Mouse (Mus musculus) monocyte, adult 2 months (primary cell): Measurements from ENCODE around the gene Ablim1.

ENCODE experiments used
- DNase-seq, 2 experiments: peaks; one replicate each; pipeline ENCODE4 v3.0.0; 2022; ENCODE audit warnings: low spot score in 2 of 2, low read depth in 1 of 2

The Ablim1 gene

DNA sequence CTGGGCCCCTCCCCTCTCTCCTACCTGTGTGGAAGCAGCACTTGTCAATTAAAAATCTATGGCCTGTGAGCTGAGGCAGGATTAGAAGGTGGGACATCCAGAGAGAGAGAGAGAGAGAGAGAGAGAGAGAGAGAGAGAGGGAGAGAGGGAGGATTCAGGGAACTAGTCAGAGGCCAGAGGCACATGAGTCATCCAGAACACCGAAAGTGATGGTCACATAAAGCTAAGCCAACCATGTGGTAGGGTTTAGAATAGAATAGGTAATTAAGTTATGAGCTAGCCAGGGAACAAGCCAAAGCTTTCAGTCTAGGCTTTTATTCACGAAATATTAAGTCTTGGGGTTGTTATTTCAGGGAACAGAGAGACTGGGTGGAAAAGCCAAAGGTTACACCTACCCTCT lies 10.1 kb downstream of the Ablim1 start:
- no peak for DNase-seq

DNA sequence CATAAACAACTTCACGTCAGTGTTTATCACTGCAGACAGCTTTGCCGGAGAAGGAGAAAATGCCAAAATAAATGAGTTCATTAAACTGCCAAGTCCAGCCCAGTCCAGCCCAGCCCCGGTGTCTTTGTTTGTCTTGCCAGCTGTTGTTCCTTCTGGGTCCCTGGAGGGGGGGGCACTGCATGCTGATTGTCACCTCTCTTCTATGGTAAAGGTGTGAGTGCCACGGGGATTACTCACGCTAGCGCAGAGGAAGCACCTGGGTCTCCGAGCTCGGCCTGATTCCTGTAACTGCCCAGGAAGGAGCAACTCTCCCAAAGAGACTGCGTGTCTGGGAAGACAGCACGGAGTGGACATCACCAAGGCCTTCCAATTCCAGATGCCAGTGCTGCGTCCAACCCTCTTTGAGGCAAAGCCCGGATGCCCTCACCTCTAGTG lies 12.7 kb downstream of the Ablim1 start:
- DNase-seq, result no peak

DNA sequence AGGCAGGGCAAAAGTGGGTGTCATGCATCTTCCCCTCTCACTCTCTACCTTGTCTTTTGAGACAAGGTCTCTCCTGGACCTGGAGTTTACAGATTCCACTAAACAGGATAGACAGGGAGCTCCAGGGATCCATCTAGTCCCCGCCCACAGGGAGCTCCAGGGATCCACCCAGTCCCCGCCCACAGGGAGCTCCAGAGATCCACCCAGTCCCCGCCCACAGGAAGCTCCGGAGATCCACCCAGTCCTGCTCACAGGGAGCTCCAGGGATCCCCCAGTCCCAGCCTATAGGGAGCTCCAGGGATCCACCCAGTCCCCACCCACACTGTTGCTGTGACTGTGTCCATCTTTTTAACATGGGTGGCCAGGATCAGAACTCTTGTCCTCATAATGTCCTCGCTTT lies 16.7 kb downstream of the Ablim1 start:
- no peak for DNase-seq

DNA sequence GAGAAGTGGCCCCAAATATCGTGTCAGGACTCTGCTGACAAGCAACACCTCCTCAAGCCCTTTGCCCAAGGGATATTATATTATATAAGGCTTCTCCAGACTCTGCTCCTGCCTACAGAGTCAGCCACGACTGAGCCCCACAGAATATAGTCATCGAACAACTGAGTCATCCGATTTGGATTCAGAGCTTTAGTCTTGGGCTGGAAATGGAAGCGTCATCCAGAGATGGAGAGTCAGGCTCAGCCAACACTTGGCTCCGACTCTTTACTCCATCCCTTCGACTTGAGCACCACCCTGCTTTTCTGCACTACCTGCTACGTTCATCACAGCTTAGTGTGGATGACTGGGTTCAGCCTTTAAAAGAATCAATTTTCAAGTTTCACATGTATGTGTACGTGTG lies 17.3 kb downstream of the Ablim1 start:
- DNase-seq, result no peak

DNA sequence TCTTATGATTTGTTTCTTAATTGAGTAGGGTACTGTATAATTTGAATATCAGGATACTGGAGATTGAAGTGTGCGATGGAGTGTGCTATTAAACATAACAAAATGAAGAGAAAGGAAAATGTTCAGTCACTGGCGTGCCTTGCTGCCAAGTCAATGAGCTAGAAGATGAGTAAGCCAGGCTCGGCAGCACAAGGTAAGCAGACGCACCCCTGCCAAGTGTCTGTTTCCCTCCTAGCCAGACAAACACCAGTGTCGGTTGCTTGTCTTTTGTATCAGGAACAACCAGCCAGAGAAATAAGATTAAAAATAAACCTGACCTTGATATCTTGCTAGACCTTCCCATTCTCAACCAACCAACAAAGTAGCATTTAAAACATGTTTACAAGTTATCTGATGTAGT lies 18.2 kb downstream of the Ablim1 start:
- no peak for DNase-seq

DNA sequence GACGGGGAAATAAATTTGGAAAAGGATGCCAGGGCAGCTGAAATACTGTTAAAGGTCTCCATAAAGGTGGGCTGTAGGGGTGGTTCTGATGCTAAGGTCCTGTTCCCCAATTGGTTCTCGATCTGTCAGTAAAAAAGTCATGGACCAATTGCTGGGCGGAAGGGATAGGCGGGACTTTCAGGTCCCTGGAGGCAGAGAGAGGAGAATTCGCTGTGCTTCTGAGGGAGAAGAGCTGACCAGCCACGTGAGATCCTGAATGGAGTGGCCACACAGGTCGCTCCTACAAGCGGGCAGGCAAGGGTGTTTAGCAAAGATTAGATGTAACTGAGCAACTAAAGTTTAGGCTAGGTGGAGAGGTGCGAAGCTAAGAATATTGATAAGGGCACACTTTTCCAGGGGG lies 19.2 kb downstream of the Ablim1 start:
- DNase-seq, result no peak

DNA sequence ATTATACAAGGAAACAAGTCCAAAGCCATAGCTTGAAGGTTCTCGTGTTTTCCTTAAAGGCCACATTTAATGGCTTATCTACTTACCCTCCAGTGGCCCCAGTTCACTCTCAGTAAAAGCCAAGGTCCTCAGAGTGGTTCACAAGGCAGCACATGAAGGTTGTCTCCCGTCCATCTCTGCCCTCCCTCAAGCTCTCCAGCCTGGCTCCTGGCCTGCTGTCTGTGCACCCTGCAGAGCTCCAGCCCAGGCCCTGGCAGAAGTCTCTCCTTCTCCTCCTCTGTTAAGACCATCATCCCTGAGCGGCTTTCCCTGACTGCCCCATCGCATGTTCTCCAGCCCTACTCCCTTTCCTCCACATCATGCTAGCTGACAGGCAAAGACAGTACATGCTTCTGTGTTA lies 20.4 kb downstream of the Ablim1 start:
- DNase-seq, result no peak

DNA sequence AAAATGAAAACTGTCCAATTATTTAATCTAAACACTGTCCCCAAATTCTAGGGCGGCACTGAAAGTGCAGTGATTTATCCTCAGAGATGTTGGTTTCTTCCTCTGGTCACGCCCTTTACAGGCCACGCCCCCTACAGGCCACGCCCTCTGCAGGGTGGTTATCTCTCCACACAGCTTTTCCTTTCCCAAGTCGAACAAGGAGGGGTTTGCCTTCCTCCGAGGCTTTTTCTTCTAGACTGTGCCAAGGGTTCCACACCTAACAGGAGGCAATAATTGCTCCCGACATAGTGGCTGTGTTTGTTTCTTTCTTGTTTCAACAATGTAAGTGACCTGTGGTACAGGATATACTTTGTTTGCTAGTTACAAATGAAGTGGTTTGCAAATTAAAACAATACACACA lies 21.0 kb downstream of the Ablim1 start:
- peak in 1 of 2 experiments; percentile 10 for DNase-seq

DNA sequence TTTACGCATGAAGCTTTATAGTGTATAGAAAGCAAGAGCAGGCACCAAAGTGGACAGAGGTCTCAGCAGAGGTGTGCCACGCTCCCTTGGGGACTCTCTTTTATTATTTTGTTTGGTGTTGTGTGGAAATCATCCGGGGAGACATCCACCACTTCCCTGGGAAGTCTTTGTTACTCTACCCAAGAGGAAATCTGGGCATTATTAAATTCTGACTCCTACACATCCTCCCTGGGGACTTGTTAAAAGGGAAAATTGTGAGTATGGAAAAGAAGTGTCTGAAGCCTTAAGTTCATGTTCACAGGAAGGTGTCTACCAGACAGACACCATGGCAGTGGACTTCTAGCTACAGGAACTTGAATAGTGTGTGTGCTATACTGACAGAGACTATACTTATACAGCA lies 31.4 kb downstream of the Ablim1 start:
- DNase-seq, result no peak

DNA sequence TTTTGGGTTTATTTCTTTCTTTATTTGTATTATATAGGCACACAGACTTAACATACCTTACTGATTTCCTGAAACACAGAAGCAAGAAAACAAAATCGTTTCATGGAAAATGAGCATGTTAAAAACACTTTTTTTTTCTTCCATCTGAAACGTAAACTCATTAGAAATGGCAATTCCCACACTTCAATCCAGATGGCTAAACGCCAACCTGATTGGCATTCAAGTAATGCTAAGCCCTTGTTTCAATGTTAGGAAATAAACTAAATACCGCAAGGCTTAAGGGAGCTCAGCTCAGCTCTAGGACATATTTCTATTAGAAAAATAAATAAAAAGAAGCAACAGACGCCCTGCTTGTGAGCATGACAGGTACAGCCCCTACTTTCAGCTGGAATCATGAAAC lies 32.1 kb downstream of the Ablim1 start:
- no peak for DNase-seq

DNA sequence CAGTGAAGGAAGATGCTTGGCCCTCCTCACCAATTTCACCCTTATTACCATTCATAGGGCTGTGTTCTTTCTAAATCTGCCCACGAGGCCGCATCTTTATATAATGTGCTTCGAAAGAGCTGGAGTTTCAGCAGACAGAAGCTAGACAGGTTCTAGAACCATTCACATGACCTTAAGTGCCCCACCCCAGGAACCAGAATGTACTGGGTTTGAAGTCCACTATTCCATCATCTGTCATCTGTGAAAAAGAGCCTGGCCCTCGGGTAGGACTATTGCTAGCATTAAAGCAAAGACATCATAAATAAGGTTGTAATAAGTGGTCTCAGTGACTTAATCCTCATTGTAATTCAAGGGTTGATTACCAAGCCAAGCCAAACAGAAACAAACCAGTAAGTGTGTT lies 35.1 kb downstream of the Ablim1 start:
- DNase-seq, result no peak

DNA sequence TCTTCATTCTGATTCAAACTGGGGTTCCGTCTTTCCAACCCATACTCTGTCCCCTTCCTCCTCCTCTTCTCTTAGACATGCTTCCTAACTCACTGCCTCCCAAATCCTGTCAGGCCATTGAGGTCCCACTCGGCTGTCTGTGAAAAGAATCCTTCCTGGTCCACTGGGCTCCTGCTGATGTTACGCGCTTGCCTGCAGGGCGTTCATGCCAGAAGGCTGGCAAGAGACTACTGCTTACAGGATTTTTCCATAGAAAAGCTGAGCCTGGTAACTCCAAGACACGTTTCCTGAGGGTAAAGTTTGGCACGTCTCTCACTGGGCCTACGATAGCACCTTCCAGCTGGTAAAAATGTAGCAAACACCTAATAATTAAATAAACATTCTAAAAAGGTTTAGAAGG lies 36.5 kb downstream of the Ablim1 start:
- no peak for DNase-seq

DNA sequence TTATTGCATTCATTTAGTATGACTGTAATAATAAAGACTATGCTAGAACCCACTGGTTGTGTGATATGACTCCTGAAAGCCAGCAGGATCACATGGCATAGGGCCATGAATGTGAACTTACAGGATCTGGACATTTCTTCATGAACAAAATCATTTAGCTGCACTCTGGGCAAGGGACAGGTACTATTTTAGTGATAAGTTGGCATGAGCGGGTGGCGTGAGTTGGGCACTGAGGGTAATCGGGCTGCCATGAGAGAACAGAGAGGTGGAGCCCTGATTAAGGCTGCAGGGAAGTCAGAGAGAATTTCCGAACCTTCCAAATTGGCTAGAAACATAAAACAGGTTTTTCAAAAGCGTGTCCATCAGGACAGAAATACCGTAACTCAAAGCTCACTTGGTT lies 37.7 kb downstream of the Ablim1 start:
- no peak for DNase-seq

DNA sequence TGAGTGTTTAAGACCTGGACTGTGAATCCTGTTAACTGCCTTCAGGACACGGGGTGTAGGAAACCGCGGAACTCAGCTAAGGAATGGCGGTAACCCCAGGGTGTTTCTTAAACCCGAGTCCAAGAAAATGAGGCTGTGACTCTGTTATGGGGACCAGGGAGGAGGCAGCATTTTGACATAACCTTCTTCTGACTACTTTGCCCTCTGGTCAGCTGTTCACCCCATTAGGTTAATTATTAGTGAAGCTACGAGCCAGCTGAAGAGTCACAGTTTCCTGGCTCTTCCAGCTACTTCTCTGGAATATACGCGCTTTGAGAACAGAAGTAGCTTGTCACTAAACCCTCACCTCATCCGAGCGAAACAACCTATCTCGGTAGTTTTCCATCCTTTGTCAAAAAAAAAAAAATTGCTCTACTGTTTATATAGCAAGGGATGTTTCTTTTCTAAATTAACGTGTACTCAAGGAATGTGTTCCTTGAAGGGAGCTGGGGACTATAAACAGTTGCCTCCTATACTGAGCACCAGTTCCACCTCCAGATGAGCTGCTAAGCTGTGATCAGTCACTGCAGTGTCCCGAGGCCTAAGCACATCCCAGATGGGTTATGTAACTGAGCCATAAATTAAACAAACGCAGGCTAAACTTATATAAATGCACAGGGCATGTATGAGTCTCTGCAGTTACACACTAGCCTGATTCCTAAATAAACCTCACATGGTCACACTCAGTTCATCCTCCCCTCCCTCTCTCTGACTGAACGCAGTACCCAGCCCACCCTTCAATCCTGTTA lies 39.4 kb downstream of the Ablim1 start:
- no peak for DNase-seq

DNA sequence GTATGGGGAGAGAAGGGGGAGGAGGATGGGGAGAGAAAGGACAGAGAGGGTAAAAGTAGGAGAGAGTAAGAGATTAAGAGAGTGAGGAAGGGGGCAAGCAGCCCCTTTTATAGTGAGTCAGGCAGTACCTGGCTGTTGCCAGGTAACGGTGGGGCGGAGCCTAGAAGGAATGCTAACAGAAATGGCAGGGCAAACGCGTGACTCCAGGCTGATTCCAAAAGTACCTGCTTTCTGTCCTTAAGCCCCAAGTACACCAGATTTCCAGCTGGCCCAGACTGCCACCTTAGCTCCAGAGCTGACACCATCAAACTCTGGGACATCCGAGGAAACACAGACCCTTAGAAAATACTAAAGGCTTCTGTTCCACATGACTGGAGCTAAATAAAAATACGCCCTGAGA lies 40.0 kb downstream of the Ablim1 start:
- DNase-seq, result no peak

DNA sequence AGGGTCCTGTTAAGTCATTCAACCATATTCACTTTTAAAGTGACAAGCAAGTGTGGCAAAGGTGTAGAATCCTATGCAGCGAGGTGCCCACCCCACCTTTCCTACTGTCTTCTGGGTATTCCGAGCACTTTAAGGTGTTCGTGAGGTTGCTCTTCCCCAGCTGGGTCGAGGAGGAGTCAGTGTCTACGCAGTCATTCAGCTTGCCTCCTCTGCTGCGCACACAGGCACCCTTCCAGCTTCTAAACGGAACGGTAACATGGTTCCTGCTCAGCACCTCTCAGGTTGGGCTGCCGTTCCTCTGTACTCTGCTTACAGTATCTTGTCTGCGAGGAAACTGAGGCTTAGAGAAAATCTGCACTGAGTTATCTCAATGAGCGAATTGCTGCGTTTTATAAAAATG lies 40.4 kb downstream of the Ablim1 start:
- DNase-seq, result no peak

DNA sequence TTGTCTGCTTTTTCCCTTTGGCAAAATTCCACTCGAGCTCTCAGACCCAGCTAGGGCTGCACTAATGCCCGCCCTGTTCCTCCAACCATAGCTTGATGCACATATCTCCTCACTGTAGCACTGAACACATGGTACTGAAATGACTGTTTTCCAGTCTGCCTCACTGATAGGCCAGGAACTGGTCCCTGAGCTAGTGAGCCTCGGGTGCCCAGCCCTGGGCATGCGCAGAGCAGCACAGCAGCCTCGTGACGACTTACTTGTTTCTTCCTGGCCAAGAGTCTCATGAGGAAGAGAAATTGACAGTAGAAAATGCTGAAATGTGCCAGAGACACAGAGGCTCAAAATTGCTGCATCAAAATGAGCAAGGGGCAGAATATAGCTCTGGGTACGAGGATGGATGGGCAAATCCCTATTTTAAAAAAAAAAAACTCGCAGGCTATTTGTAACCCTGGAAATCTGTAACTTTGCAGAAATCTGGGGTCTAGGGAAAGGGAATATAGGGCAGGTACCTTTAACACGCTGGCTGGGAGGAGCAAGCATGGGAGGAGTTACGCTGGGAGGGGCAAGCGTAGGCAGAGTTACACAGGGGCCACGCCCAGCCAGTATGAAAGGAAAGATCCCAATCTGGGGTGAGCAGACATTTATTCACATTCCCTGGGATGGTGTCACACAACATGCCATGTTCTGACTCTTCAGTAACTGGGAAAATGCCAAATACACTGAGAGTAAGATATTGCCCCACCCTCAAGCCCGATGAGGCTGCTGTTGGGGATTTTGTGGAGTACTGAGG lies 41.7 kb downstream of the Ablim1 start:
- DNase-seq, result peak; percentile 5 to 28

DNA sequence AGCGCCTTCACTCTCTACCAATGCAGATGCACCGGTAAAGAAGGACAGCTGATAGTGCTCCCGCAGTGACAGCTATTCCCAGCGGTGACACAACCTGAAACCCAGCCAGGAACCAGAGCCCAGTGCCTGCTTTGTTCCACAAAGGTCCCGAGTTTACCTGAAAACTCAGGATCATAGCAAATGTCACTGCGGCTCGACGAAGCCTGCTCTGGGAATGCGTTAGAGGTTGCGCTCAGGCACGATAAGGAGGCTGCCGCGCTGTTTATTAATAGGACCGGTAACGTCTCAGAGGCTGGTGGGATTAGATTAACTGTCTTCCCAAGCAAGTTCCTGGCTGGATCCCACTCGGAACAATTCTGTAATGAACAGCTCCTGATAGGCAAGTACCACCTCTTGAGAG lies 43.0 kb downstream of the Ablim1 start:
- DNase-seq, result no peak

DNA sequence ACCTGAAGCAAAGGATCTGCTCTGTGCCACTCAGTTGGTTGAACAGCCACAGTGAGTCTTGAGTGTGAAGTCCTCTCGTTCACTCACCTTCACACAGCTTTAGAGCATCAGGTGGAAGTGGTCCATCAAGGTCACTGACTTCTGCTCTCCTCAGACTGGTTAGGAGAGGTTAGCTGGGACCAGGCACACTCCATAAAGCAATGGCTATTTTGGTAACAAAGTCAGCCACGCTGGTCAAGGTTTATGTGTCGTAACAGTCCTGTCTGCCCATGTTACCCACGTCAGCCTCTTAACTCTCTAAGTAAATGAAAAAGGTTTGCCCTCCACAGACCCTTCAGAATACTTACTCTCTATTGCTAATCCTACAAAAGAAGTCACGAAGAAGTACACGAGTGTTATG lies 44.0 kb downstream of the Ablim1 start:
- no peak for DNase-seq

DNA sequence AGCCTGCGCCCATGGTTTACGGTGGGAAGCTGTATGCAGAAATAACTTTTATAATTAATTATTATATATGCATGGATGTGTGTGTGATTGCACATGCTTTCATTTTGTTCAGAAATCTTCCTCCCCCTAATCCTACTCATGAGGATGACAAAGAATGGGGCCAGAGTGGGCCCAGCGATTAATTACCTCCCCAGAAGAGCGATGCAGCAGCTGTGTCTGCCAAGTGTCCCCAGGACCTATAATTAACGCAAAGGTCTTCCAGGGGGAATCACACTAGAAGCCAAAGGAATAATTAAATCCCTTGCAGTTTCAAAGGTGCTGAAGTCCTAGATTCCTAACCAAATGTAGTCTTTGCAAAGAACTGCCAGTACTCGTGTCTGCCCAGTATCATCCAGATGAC lies 44.9 kb downstream of the Ablim1 start:
- no peak for DNase-seq

DNA sequence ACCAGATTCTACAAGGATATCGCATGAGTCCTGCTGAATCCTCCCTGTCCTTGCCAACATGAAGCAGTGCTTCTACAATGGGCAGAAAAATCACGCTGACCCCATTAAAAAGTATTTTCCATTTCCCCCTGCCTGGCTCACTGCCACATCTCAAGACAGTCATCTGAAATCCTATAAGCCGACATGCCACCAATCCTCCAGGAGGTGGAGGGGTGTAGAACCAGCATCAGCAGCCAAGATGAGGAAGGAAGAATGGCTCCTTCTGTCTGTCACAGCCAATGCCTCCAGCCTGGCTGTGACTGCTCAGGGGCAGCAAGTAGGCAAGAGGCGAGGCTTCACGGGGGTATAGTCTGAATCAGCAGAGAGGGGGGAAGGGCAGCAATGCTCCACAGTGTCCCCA lies 47.2 kb downstream of the Ablim1 start:
- DNase-seq, result no peak

DNA sequence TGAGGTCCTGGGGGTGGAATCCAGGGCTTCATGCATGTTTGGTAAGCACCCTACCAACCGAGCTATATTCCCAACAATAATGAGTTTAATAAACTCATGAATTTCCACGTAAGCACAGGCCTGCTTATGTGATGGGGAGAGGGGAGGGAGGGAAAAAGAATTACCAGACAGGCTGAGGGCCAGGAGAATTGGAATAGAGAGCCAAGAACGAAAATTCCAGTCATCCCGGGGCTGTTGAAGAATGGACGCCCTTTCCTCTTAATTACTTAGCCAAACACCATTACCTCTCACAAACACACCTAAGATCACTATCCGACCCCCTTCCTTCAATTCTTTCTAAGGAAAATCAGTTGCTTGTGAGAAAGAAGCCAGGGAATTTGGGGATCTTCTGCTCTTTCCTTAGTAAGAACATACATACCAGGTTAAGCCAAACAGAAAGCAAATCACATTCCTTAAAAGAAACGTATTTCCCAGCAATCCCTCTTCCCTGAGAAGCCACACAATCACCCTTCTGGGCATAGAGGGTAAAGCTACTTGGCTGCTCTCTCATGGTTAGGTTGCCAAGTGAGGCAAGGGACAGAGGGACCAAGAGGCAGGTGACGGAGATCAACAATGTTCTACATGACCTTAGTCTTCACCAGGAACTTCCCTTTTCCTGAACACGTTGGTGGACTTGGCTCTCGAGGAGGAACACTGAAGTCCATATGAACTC lies 48.2 kb downstream of the Ablim1 start:
- DNase-seq, result no peak
